Mouse (Mus musculus): Measurements from ENCODE around the gene Ccdc8. TPM values are rescaled to one million over a fixed set of nuclear protein-coding genes. Genes with fewer than 3 reads are reported as not detected.

Ccdc8 gene
- total RNA-seq, 2 experiments from 2014 or later, result 16.2 to 21.2 TPM

- DNase-seq, result peak; percentile 44
These were observed 18.5 kb upstream of the Ccdc8 start for GRCm38 (mm10) chr7:16974018-16974417.

- DNase-seq, result no peak
These were observed 16.2 kb upstream of the Ccdc8 start for GRCm38 (mm10) chr7:16976298-16976697.

GRCm38 (mm10) chr7:16978173-16978572 is 14.3 kb upstream of the Ccdc8 start:
- no peak for DNase-seq

GRCm38 (mm10) chr7:16978593-16978992 is 13.9 kb upstream of the Ccdc8 start:
- no peak for DNase-seq

- DNase-seq, result peak; percentile 57
These were observed 12.2 kb upstream of the Ccdc8 start for GRCm38 (mm10) chr7:16980348-16980747.

GRCm38 (mm10) chr7:16982859-16983568 is 9.5 kb upstream of the Ccdc8 start, which contains the start of gene Gm42372:
Gene Gm42372, plus strand, starts transcription at chr7:16983086.
- peak; percentile 53 for DNase-seq

GRCm38 (mm10) chr7:16987541-16988149 is 4.9 kb upstream of the Ccdc8 start:
- no peak for DNase-seq

GRCm38 (mm10) chr7:16988405-16988804 is 4.1 kb upstream of the Ccdc8 start:
- DNase-seq, result peak; percentile 76

GRCm38 (mm10) chr7:16990006-16990744 is 2.3 kb upstream of the Ccdc8 start:
- DNase-seq, result no peak

GRCm38 (mm10) chr7:16991681-16992450 is 642 bp upstream of the Ccdc8 start:
- peak; percentile 68 for DNase-seq

- peak; percentile 91 for DNase-seq
These were observed 1.3 kb downstream of the Ccdc8 start for GRCm38 (mm10) chr7:16993651-16994399.

GRCm38 (mm10) chr7:16994400-16994799 is 1.9 kb downstream of the Ccdc8 start:
- DNase-seq, result peak; percentile 35

GRCm38 (mm10) chr7:16995345-16995744 is 2.8 kb downstream of the Ccdc8 start:
- DNase-seq, result no peak

GRCm38 (mm10) chr7:16999233-16999632 is 6.7 kb downstream of the Ccdc8 start:
- DNase-seq, result no peak

- DNase-seq, result peak; percentile 95
These were observed 7.1 kb downstream of the Ccdc8 start for GRCm38 (mm10) chr7:16999650-17000049.

- peak; percentile 87 for DNase-seq
These were observed 10.1 kb downstream of the Ccdc8 start for GRCm38 (mm10) chr7:17002375-17003195.

GRCm38 (mm10) chr7:17003230-17003960 is 10.9 kb downstream of the Ccdc8 start:
- DNase-seq, result peak; percentile 59

GRCm38 (mm10) chr7:17004716-17005115 is 12.2 kb downstream of the Ccdc8 start:
- no peak for DNase-seq

- no peak for DNase-seq
These were observed 14.8 kb downstream of the Ccdc8 start for GRCm38 (mm10) chr7:17007300-17007699.
